Mouse (Mus musculus) heart, adult 2 months (tissue): ENCODE data around the gene Styk1.

Source experiments
- CTCF ChIP-seq: fragments of 200-600 bp; IDR thresholded peaks from 2 replicates; pipeline ENCODE4 v1.8.1; 2022; ENCODE audit warnings: antibody characterized with exemption, mild to moderate bottlenecking, moderate library complexity
- POLR2A ChIP-seq: fragments of 200-500 bp; IDR thresholded peaks from 2 replicates; pipeline ENCODE4 v1.6.1; 2011; ENCODE audit warnings: mild to moderate bottlenecking, low read depth, low read length, control low read depth; ENCODE audit not compliant: insufficient read depth

GRCm38 (mm10) chr6:131378858-131379428 lies 25.5 kb upstream of the Styk1 start:
- TF ChIP-seq POLR2A (no peak), CTCF (no peak)
